Mouse (Mus musculus) monocyte, adult 59 days (primary cell): ENCODE data around the gene Olfr1252. TPM values are rescaled to one million over a fixed set of nuclear protein-coding genes. Genes with fewer than 3 reads are reported as not detected.

Source experiments
- total RNA-seq, 2 experiments: library from RNA; stranded (reverse); gene quantifications; one replicate each; pipeline ENCODE4 v1.2.4; 2023

Gene Olfr1252
- total RNA-seq = not detected

DNA sequence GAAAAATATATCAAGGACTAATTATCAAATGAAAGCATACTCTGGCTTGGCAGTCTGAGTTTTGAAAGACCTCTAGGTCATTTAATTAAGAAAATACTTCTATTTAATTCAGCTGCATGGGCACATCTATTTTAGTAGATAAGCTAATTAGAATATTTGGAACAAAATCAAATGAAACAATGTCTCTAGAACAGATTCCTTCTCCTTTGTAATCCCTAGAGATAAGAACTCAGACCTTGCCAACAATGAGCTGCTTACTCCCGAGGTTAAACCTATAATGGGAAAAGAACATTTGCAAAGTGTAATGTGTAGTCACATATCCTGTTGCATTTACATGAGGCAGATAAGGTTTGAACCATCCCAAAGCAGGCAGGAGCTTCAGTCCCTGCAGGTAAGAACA is at the start of gene Olfr1252:
Gene Olfr1252 (minus strand): TSS at position 101 of the 400 bp plus-strand sequence.

DNA sequence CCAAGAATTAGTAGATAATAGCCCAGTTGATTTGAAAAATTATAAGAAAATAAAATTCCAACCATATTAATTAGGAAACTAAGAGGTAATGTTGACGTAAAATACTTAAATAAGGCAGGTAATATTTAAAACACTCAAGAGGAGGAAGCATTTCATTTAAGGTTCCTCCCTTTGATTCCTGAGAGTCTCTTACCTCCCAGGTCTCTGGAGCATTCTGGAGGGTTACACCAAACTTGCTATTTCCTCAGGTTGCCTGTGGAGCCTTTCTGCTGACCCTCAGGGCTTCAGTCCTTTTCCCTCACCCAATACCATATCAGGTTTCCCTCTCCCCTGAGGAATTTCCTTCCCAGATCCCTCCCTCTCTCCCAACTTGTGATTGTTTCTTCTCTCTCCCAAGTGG is 32.2 kb upstream of the Olfr1252 start, which contains the start of gene Olfr1253:
Gene Olfr1253 (minus strand): TSS at position 101 of the 400 bp plus-strand sequence.

DNA sequence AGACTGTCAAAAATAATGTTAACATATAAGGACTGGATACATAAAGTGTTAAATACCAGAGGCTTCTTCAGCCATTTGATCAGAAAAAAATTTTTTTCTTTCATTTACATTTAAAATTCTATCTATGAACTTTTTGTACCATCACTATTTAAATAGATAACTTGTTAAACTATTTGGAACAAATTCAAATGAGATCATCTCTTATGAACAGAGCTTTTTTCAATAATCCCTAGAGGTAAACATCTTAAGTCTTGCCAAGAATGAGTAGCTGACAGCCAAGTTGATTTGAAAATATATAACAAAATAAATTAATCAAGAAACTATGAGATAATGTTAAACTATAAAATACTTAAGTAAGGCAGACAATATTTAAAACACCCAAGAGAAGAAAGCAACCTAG is 53.0 kb downstream of the Olfr1252 start, which contains the start of gene Olfr1251:
Gene Olfr1251 (minus strand): TSS at position 101 of the 400 bp plus-strand sequence.

Other genes starting within 250 kb of the Olfr1252 start
- gene Olfr1241, start 237.9 kb downstream of the Olfr1252 start, total RNA-seq = not detected
- not detected for gene Olfr1242, start 226.7 kb downstream of the Olfr1252 start, total RNA-seq
- not detected for gene Olfr1243, start 193.5 kb downstream of the Olfr1252 start, total RNA-seq
- not detected for gene Olfr1245, start 146.6 kb downstream of the Olfr1252 start, total RNA-seq
- gene Olfr1246, start 131.9 kb downstream of the Olfr1252 start, total RNA-seq = not detected
- gene Olfr1247, start 110.9 kb downstream of the Olfr1252 start, total RNA-seq = under 1 TPM; 0.10 to 0.15 TPM
- gene Olfr1248, start 106.8 kb downstream of the Olfr1252 start, total RNA-seq = not detected
- gene Olfr1249, start 90.0 kb downstream of the Olfr1252 start, total RNA-seq = not detected
- not detected for gene Olfr1250, start 63.5 kb downstream of the Olfr1252 start, total RNA-seq
- not detected for gene Olfr1251, start 53.1 kb downstream of the Olfr1252 start, total RNA-seq
- gene Olfr1253, start 32.1 kb upstream of the Olfr1252 start, total RNA-seq = not detected
- not detected for gene Olfr1254, start 68.6 kb upstream of the Olfr1252 start, total RNA-seq
- not detected for gene Olfr1255, start 87.0 kb upstream of the Olfr1252 start, total RNA-seq
- not detected for gene Olfr1256, start 116.5 kb upstream of the Olfr1252 start, total RNA-seq
- gene Olfr48, start 123.2 kb upstream of the Olfr1252 start, total RNA-seq = not detected
- gene Olfr1257, start 153.4 kb upstream of the Olfr1252 start, total RNA-seq = not detected
- not detected for gene Olfr1258, start 202.3 kb upstream of the Olfr1252 start, total RNA-seq
- gene Olfr1259, start 223.7 kb upstream of the Olfr1252 start, total RNA-seq = not detected
- not detected for gene Olfr1260, start 249.3 kb upstream of the Olfr1252 start, total RNA-seq